Mouse (Mus musculus): ENCODE results near the gene Cstb. TPM values are rescaled to one million over a fixed set of nuclear protein-coding genes. Genes with fewer than 3 reads are reported as not detected.
A peak's percentile ranks its signal among the peaks of the same experiment; 100 is the strongest.

The Cstb gene
- 100 and 102 TPM in 2 replicates for polyA plus RNA-seq (2014; fragmentation: Nextera tagmentation; extraction: Ambion mirVana)

- WGBS: 1% methylated on average over 40 of the region's 40 CpGs
- peak within 1 kb of the TSS; percentile 72 for H3K27ac ChIP-seq (replicated peaks; ENCODE audit: low read depth, low read length)
Measured at GRCm38 (mm10) chr10:78425181-78426041, at the start of gene Cstb. Gene Cstb, plus strand, starts transcription at chr10:78425669.

GRCm38 (mm10) chr10:78378516-78378915 is 47.0 kb upstream of the Cstb start:
- Histone ChIP-seq H3K4me2 (ENCODE audit: low read length) (no peak overlapping the region), H3K27me3 (ENCODE audit: control insufficient read depth, insufficient read depth, low read length) (no peaks in the 10 kb centered on the region), H3K27ac (replicated peaks; ENCODE audit: low read depth, low read length) (no peak overlapping the region), H3K4me3 (replicated peaks; ENCODE audit: low read depth, low read length) (no peak overlapping the region), H3K9me3 (ENCODE audit: control insufficient read depth, low read length) (no peaks in the 10 kb centered on the region), H3K36me3 (ENCODE audit: control insufficient read depth, insufficient read depth, low read length) (no peaks in the 10 kb centered on the region), H3K9ac (replicated peaks; ENCODE audit: low read length) (no peak overlapping the region), H3K4me1 (ENCODE audit: control insufficient read depth, insufficient read depth, low read length) (no peaks in the 10 kb centered on the region)
- DNase-seq: no peak
- 94% methylated on average over 7 of the region's 7 CpGs for WGBS
- no peak for ATAC-seq (ENCODE audit: low FRiP score, low TSS enrichment)

More at GRCm38 (mm10) chr10:78425181-78426041, at the start of gene Cstb:
- no peaks in the 10 kb centered on the region for H3K27me3 ChIP-seq (ENCODE audit: control insufficient read depth, insufficient read depth, low read length)
- H3K36me3 ChIP-seq (ENCODE audit: control insufficient read depth, insufficient read depth, low read length): peaks cover 18% of the 10 kb centered on the region
- DNase-seq: peak; percentile 91
- H3K9me3 ChIP-seq (ENCODE audit: control insufficient read depth, low read length): no peaks in the 10 kb centered on the region
- ATAC-seq (ENCODE audit: low FRiP score, low TSS enrichment): peak; percentile 93
- peak within 1 kb of the TSS; percentile 81 for H3K4me3 ChIP-seq (replicated peaks; ENCODE audit: low read depth, low read length)
- H3K4me1 ChIP-seq (ENCODE audit: control insufficient read depth, insufficient read depth, low read length): peaks cover 9% of the 10 kb centered on the region; the same call in 1 of the 2 replicates
- H3K9ac ChIP-seq (replicated peaks; ENCODE audit: low read length): peak within 1 kb of the TSS; percentile 84
- peak within 1 kb of the TSS; percentile 77 for H3K4me2 ChIP-seq (ENCODE audit: low read length)

GRCm38 (mm10) chr10:78383567-78383966 is 41.9 kb upstream of the Cstb start:
- Histone ChIP-seq H3K4me2 (ENCODE audit: low read length) (no peak overlapping the region), H3K36me3 (ENCODE audit: control insufficient read depth, insufficient read depth, low read length) (no peaks in the 10 kb centered on the region), H3K9me3 (ENCODE audit: control insufficient read depth, low read length) (no peaks in the 10 kb centered on the region), H3K4me3 (replicated peaks; ENCODE audit: low read depth, low read length) (no peak overlapping the region), H3K27me3 (ENCODE audit: control insufficient read depth, insufficient read depth, low read length) (no peaks in the 10 kb centered on the region), H3K9ac (replicated peaks; ENCODE audit: low read length) (no peak overlapping the region), H3K4me1 (ENCODE audit: control insufficient read depth, insufficient read depth, low read length) (no peaks in the 10 kb centered on the region), H3K27ac (replicated peaks; ENCODE audit: low read depth, low read length) (no peak overlapping the region)
- DNase-seq (no peak), ATAC-seq (ENCODE audit: low FRiP score, low TSS enrichment) (no peak)
- 69% methylated on average over 3 of the region's 3 CpGs for WGBS

DNA sequence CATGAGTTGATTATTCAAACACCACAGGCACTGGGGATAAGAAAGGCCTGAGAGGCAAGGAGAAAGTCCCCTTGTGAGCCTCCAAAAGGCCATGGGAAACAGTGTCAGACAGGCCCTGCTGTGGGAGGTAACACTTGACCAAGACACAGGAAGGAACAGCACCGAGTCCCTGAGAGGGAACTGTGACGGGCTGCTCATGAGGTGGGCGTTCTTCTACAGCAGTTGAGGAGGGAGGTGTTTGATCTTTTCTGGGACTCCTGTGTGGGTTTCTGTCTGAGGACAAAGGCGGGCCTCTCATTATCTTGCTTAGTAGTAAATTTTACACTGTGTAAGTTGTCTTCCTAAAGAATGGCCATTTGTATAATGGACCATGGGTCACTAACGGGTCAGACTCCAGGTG is 39.9 kb upstream of the Cstb start:
- no peaks in the 10 kb centered on the region for H3K4me1 ChIP-seq (ENCODE audit: control insufficient read depth, insufficient read depth, low read length)
- ATAC-seq (ENCODE audit: low FRiP score, low TSS enrichment): no peak
- H3K27me3 ChIP-seq (ENCODE audit: control insufficient read depth, insufficient read depth, low read length): no peaks in the 10 kb centered on the region; the same call in none of the 2 replicates

GRCm38 (mm10) chr10:78388216-78388980 is 37.1 kb upstream of the Cstb start:
- Histone ChIP-seq H3K27ac (replicated peaks; ENCODE audit: low read depth, low read length) (no peak overlapping the region), H3K27me3 (ENCODE audit: control insufficient read depth, insufficient read depth, low read length) (peaks cover 11% of the 10 kb centered on the region), H3K36me3 (ENCODE audit: control insufficient read depth, insufficient read depth, low read length) (no peaks in the 10 kb centered on the region), H3K9ac (replicated peaks; ENCODE audit: low read length) (no peak overlapping the region), H3K4me3 (replicated peaks; ENCODE audit: low read depth, low read length) (no peak overlapping the region), H3K4me2 (ENCODE audit: low read length) (no peak overlapping the region), H3K4me1 (ENCODE audit: control insufficient read depth, insufficient read depth, low read length) (no peaks in the 10 kb centered on the region), H3K9me3 (ENCODE audit: control insufficient read depth, low read length) (no peaks in the 10 kb centered on the region)
- ATAC-seq (ENCODE audit: low FRiP score, low TSS enrichment) (no peak), DNase-seq (no peak)
- 66% methylated on average over 20 of the region's 20 CpGs for WGBS

More for the DNA sequence above, 39.9 kb upstream of the Cstb start:
- H3K27ac ChIP-seq (replicated peaks; ENCODE audit: low read depth, low read length): no peak overlapping the region
- H3K9me3 ChIP-seq (ENCODE audit: control insufficient read depth, low read length): no peaks in the 10 kb centered on the region
- WGBS: 74% methylated on average over 5 of the region's 5 CpGs
- H3K9ac ChIP-seq (replicated peaks; ENCODE audit: low read length): no peak overlapping the region
- no peak overlapping the region for H3K4me3 ChIP-seq (replicated peaks; ENCODE audit: low read depth, low read length)
- H3K4me2 ChIP-seq (ENCODE audit: low read length): no peak overlapping the region
- no peaks in the 10 kb centered on the region for H3K36me3 ChIP-seq (ENCODE audit: control insufficient read depth, insufficient read depth, low read length)
- DNase-seq: no peak

- Histone ChIP-seq H3K27me3 (ENCODE audit: control insufficient read depth, insufficient read depth, low read length) (peaks cover 11% of the 10 kb centered on the region), H3K9ac (replicated peaks; ENCODE audit: low read length) (no peak overlapping the region), H3K27ac (replicated peaks; ENCODE audit: low read depth, low read length) (no peak overlapping the region), H3K4me2 (ENCODE audit: low read length) (no peak overlapping the region), H3K36me3 (ENCODE audit: control insufficient read depth, insufficient read depth, low read length) (no peaks in the 10 kb centered on the region), H3K9me3 (ENCODE audit: control insufficient read depth, low read length) (no peaks in the 10 kb centered on the region), H3K4me1 (ENCODE audit: control insufficient read depth, insufficient read depth, low read length) (peaks cover 8% of the 10 kb centered on the region), H3K4me3 (replicated peaks; ENCODE audit: low read depth, low read length) (no peak overlapping the region)
- 20% methylated on average over 4 of the region's 4 CpGs for WGBS
- no peak for ATAC-seq (ENCODE audit: low FRiP score, low TSS enrichment)
- DNase-seq: no peak
Measured at GRCm38 (mm10) chr10:78390982-78391470, 34.4 kb upstream of the Cstb start.

- Histone ChIP-seq H3K9me3 (ENCODE audit: control insufficient read depth, low read length) (no peaks in the 10 kb centered on the region), H3K27me3 (ENCODE audit: control insufficient read depth, insufficient read depth, low read length) (peaks cover 11% of the 10 kb centered on the region), H3K27ac (replicated peaks; ENCODE audit: low read depth, low read length) (no peak overlapping the region), H3K9ac (replicated peaks; ENCODE audit: low read length) (0 out of 2 replicates have a peak overlapping the region, but pooled peaks have one; percentile 16), H3K4me1 (ENCODE audit: control insufficient read depth, insufficient read depth, low read length) (peaks cover 12% of the 10 kb centered on the region), H3K4me2 (ENCODE audit: low read length) (no peak overlapping the region), H3K4me3 (replicated peaks; ENCODE audit: low read depth, low read length) (no peak overlapping the region), H3K36me3 (ENCODE audit: control insufficient read depth, insufficient read depth, low read length) (no peaks in the 10 kb centered on the region)
- ATAC-seq (ENCODE audit: low FRiP score, low TSS enrichment): no peak
- 3% methylated on average over 18 of the region's 18 CpGs for WGBS
- peak; percentile 84 for DNase-seq
Measured at GRCm38 (mm10) chr10:78392072-78392471, 33.4 kb upstream of the Cstb start.

DNA sequence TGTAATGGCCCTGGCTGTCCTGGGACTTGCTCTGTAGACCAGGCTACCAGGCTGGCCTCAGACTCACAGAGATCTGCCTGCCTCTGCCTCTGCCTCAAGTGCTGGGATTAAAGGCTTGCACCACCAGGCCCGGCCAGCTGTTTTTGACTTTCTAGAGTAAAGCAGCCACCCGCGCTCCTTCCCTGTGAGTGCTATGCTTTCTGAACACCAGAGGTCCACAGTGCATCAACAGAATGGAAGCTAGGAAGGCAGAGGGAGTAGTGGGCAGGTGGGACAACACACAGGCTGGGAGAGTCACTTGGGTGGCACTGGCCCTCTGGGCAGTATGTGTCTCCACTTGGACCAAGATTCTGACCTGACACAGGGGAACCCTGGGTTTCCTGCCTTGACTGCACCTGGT is 30.1 kb upstream of the Cstb start:
- Histone ChIP-seq H3K4me3 (replicated peaks; ENCODE audit: low read depth, low read length) (no peak overlapping the region), H3K36me3 (ENCODE audit: control insufficient read depth, insufficient read depth, low read length) (peaks cover 11% of the 10 kb centered on the region), H3K9me3 (ENCODE audit: control insufficient read depth, low read length) (no peaks in the 10 kb centered on the region), H3K27me3 (ENCODE audit: control insufficient read depth, insufficient read depth, low read length) (peaks cover 11% of the 10 kb centered on the region), H3K9ac (replicated peaks; ENCODE audit: low read length) (no peak overlapping the region; the same call in 1 of the 2 replicates), H3K4me2 (ENCODE audit: low read length) (no peak overlapping the region), H3K4me1 (ENCODE audit: control insufficient read depth, insufficient read depth, low read length) (peaks cover 21% of the 10 kb centered on the region), H3K27ac (replicated peaks; ENCODE audit: low read depth, low read length) (peak overlapping the region; percentile 71)
- ATAC-seq (ENCODE audit: low FRiP score, low TSS enrichment) (0 out of 2 replicates have a peak, but pooled peaks have one; percentile 3), DNase-seq (peak; percentile 34)
- WGBS: 84% methylated on average over 3 of the region's 3 CpGs

Data from midbrain, embryonic 14.5 days (tissue).